Mouse (Mus musculus) MEL (cell line): ENCODE results near the gene Syap1. TPM values are rescaled to one million over a fixed set of nuclear protein-coding genes. Genes with fewer than 3 reads are reported as not detected.

ENCODE experiments used
- DNase-seq: peaks from one replicate; pipeline ENCODE4 v3.0.0; 2011; ENCODE audit warnings: low read depth, low spot score
- H3K27ac ChIP-seq: 2 replicates; pipeline ENCODE4 v1.5.1; 2012; ENCODE audit warnings: low read depth, mild to moderate bottlenecking, control low read depth, low read length, moderate library complexity; ENCODE audit not compliant: control insufficient read depth
- H3K27me3 ChIP-seq, 2 experiments: fragments of 150-350 bp in 1 of 2; sonication (generic) in 1 of 2; 2 replicates each; pipeline ENCODE4 v1.6.1; 2012; ENCODE audit warnings: low read length in 2 of 2, mild to moderate bottlenecking in 2 of 2, improper control_type of control experiment in 1 of 2, moderate library complexity in 1 of 2; ENCODE audit not compliant: insufficient read depth in 2 of 2, control insufficient read depth in 1 of 2
- H3K36me3 ChIP-seq, 2 experiments: 2 replicates each; pipeline ENCODE4 v1.6.1; 2012 to 2014; ENCODE audit warnings: low read length in 2 of 2, improper control_type of control experiment in 1 of 2, inconsistent platforms in 1 of 2, mild to moderate bottlenecking in 1 of 2; ENCODE audit not compliant: insufficient read depth in 2 of 2, control insufficient read depth in 1 of 2
- H3K4me1 ChIP-seq, 2 experiments: fragments of 150-350 bp in 1 of 2; sonication (generic) in 1 of 2; 2 replicates each; pipeline ENCODE4 v1.6.1; 2012; ENCODE audit warnings: low read length in 2 of 2, improper control_type of control experiment in 1 of 2, mild to moderate bottlenecking in 1 of 2; ENCODE audit not compliant: insufficient read depth in 2 of 2, control insufficient read depth in 1 of 2
- H3K4me3 ChIP-seq, 2 experiments: fragments of 150-350 bp in 1 of 2; sonication (generic) in 1 of 2; 2 replicates each; pipeline ENCODE4 v1.5.1; 2012; ENCODE audit warnings: low read depth in 2 of 2, low read length in 2 of 2, mild to moderate bottlenecking in 2 of 2, moderate library complexity in 2 of 2, control low read depth in 1 of 2, improper control_type of control experiment in 1 of 2; ENCODE audit not compliant: control insufficient read depth in 1 of 2, insufficient read depth in 1 of 2
- H3K79me2 ChIP-seq: 2 replicates; pipeline ENCODE4 v1.6.1; 2012; ENCODE audit warnings: mild to moderate bottlenecking, low read length, moderate library complexity; ENCODE audit not compliant: control insufficient read depth, poor library complexity, insufficient read depth
- H3K9ac ChIP-seq: 2 replicates; pipeline ENCODE4 v1.6.1; 2012; ENCODE audit warnings: low read depth, mild to moderate bottlenecking, control low read depth, low read length, moderate library complexity; ENCODE audit not compliant: control insufficient read depth, poor library complexity, severe bottlenecking
- H3K9me3 ChIP-seq: fragments of 150-350 bp; sonication (generic); replicated peaks from 2 replicates; pipeline ENCODE4 v1.6.1; 2012; ENCODE audit warnings: mild to moderate bottlenecking, low read length, improper control_type of control experiment, moderate library complexity; ENCODE audit not compliant: insufficient read depth
- CHD1 ChIP-seq: IDR thresholded peaks from 2 replicates; pipeline ENCODE4 v1.6.1; 2012; ENCODE audit warnings: low read depth, mild to moderate bottlenecking, inconsistent platforms, low read length, improper control_type of control experiment
- ELF1 ChIP-seq: IDR thresholded peaks from 2 replicates; pipeline ENCODE4 v1.6.1; 2014; ENCODE audit warnings: low read depth, mild to moderate bottlenecking, inconsistent platforms, low read length, improper control_type of control experiment, moderate library complexity
- EP300 ChIP-seq, 2 experiments: IDR thresholded peaks; 2 replicates each; pipeline ENCODE4 v1.6.1; 2011; ENCODE audit warnings: improper control_type of control experiment in 2 of 2, low read length in 2 of 2, low read depth in 1 of 2, mild to moderate bottlenecking in 1 of 2
- ETS1 ChIP-seq: IDR thresholded peaks from 2 replicates; pipeline ENCODE4 v1.6.1; 2012; ENCODE audit warnings: low read depth, mild to moderate bottlenecking, inconsistent platforms, low read length, improper control_type of control experiment, moderate library complexity
- GABPA ChIP-seq: IDR thresholded peaks from 2 replicates; pipeline ENCODE4 v1.6.1; 2012; ENCODE audit warnings: low read depth, mild to moderate bottlenecking, inconsistent platforms, low read length, improper control_type of control experiment, moderate library complexity
- HCFC1 ChIP-seq: IDR thresholded peaks from 2 replicates; pipeline ENCODE4 v1.6.1; 2012; ENCODE audit warnings: low read depth, mild to moderate bottlenecking, inconsistent platforms, low read length, improper control_type of control experiment, moderate library complexity
- MAFK ChIP-seq: IDR thresholded peaks from 2 replicates; pipeline ENCODE4 v1.6.1; 2011; ENCODE audit warnings: low read depth, mild to moderate bottlenecking, low read length, improper control_type of control experiment, borderline replicate concordance
- MAX ChIP-seq: IDR thresholded peaks from 2 replicates; pipeline ENCODE4 v1.6.1; 2011; ENCODE audit warnings: low read length, improper control_type of control experiment
- MAZ ChIP-seq: IDR thresholded peaks from 2 replicates; pipeline ENCODE4 v1.6.1; 2012; ENCODE audit warnings: low read depth, mild to moderate bottlenecking, inconsistent platforms, low read length, improper control_type of control experiment
- MEF2A ChIP-seq: IDR thresholded peaks from 2 replicates; pipeline ENCODE4 v1.6.1; 2014; ENCODE audit warnings: low read depth, mild to moderate bottlenecking, inconsistent platforms, low read length, improper control_type of control experiment; ENCODE audit not compliant: poor library complexity, insufficient replicate concordance, severe bottlenecking; ENCODE audit errors: extremely low read depth
- MXI1 ChIP-seq: IDR thresholded peaks from 2 replicates; pipeline ENCODE4 v1.6.1; 2011; ENCODE audit warnings: mild to moderate bottlenecking, low read depth, low read length, improper control_type of control experiment
- NELFE ChIP-seq: IDR thresholded peaks from 2 replicates; pipeline ENCODE4 v1.6.1; 2011; ENCODE audit warnings: low read depth, low read length, improper control_type of control experiment
- NRF1 ChIP-seq: IDR thresholded peaks from 2 replicates; pipeline ENCODE4 v1.6.1; 2014; ENCODE audit warnings: low read depth, mild to moderate bottlenecking, inconsistent platforms, low read length, improper control_type of control experiment, moderate library complexity; ENCODE audit not compliant: poor library complexity, insufficient read depth, severe bottlenecking
- POLR2A ChIP-seq, 2 experiments: IDR thresholded peaks; 2 replicates each; pipeline ENCODE4 v1.6.1; 2011 to 2012; ENCODE audit warnings: low read length in 2 of 2, mild to moderate bottlenecking in 2 of 2, control low read depth in 1 of 2, improper control_type of control experiment in 1 of 2, low read depth in 1 of 2, moderate library complexity in 1 of 2; ENCODE audit not compliant: control insufficient read depth in 1 of 2, insufficient read depth in 1 of 2, poor library complexity in 1 of 2
- SIN3A ChIP-seq: IDR thresholded peaks from 2 replicates; pipeline ENCODE4 v1.6.1; 2012; ENCODE audit warnings: low read length, improper control_type of control experiment, inconsistent platforms
- TAL1 ChIP-seq: IDR thresholded peaks from 2 replicates; pipeline ENCODE4 v1.6.1; 2012; ENCODE audit warnings: mild to moderate bottlenecking, inconsistent platforms, low read length, moderate library complexity, mixed read lengths
- TBP ChIP-seq: IDR thresholded peaks from 2 replicates; pipeline ENCODE4 v1.8.0; 2011; ENCODE audit warnings: low read depth, low read length, improper control_type of control experiment
- TCF12 ChIP-seq: IDR thresholded peaks from 2 replicates; pipeline ENCODE4 v1.6.1; 2014; ENCODE audit warnings: low read depth, mild to moderate bottlenecking, inconsistent platforms, low read length, improper control_type of control experiment, moderate library complexity
- USF1 ChIP-seq: IDR thresholded peaks from 2 replicates; pipeline ENCODE4 v1.6.1; 2014; ENCODE audit warnings: low read depth, mild to moderate bottlenecking, inconsistent platforms, low read length, improper control_type of control experiment, moderate library complexity
- ZKSCAN1 ChIP-seq: IDR thresholded peaks from 2 replicates; pipeline ENCODE4 v1.6.1; 2012; ENCODE audit warnings: low read depth, mild to moderate bottlenecking, inconsistent platforms, low read length, improper control_type of control experiment, moderate library complexity
- ZMIZ1 ChIP-seq: IDR thresholded peaks from 2 replicates; pipeline ENCODE4 v1.6.1; 2012; ENCODE audit warnings: low read depth, mild to moderate bottlenecking, inconsistent platforms, low read length, improper control_type of control experiment, moderate library complexity
- ZNF384 ChIP-seq: IDR thresholded peaks from 2 replicates; pipeline ENCODE4 v1.6.1; 2012; ENCODE audit warnings: low read depth, mild to moderate bottlenecking, inconsistent platforms, low read length, improper control_type of control experiment
- polyA plus RNA-seq, 2 experiments: library from polyadenylated mRNA; stranded (reverse) in 1 of 2; unstranded in 1 of 2; fragments of >175 nt in 1 of 2; fragments of >200 nt in 1 of 2; gene quantifications; 2 replicates each; pipeline versions ENCODE4 v1.2.1 to v1.2.4; 2012; ENCODE audit warnings: low replicate concordance in 2 of 2, low read depth in 1 of 2; ENCODE audit not compliant: insufficient read length in 2 of 2, insufficient read depth in 1 of 2, missing spikeins in 1 of 2
- total RNA-seq: library from RNA; depleted of rRNA; stranded (reverse); fragments of 300-350 nt; gene quantifications from 2 replicates; pipeline ENCODE4 v1.2.3, GENCODE M21; 2012; rRNA removed

The Syap1 gene
- 14.8 and 15.6 TPM in 2 replicates for total RNA-seq
- 10 to 100 TPM in 1 of 2 experiments, not detected in 1; 19.1 TPM for polyA plus RNA-seq

DNA sequence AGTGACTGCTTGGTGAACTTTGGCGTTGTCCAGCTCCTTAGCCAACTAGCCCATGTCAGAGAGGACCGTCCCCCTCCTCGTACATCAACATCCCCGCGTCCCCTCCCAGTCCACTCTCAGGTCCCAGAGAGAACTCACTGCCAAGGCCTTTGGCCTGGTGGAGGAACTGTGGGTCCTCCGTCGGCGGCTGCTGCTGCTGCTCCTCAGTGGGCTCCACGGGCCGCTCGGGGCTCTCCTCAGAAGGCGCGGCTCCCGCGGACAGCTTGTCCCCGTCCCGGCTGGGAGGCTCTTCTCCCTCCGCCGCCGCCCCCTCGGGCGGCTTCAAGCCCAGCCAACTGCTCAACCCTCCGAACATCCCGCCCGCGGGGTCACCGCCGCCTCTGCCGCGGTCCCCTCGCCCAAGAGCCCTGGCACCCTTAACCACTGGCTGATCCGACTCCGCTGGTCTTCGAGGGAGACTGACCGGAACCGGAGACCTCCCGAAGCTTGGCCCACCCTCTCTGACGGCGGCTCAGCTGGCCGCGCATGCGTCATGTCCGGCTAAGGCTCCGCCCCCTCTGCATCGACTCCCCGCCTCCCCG, at the start of gene Syap1:
TSS of gene Syap1 (minus strand) at position 517 of the 581 bp plus-strand sequence.
- H3K27ac ChIP-seq, result no peak within 1 kb of the TSS
- no peaks in the 10 kb centered on the region for H3K27me3 ChIP-seq
- peaks cover 0 to 27% of the 10 kb centered on the region in 2 experiments; a peak in 2 of 4 replicates for H3K36me3 ChIP-seq
- peaks cover 9 to 19% of the 10 kb centered on the region in 2 experiments for H3K4me1 ChIP-seq
- H3K4me3 ChIP-seq, result peak within 1 kb of the TSS; percentile 97 to 100
- peak; percentile 88 for DNase-seq
- peaks cover 11% of the 10 kb centered on the region for H3K79me2 ChIP-seq
- H3K9me3 ChIP-seq, result no peaks in the 10 kb centered on the region
- H3K9ac ChIP-seq, result peak within 1 kb of the TSS; percentile 99
- peak; percentile 47 for TF ChIP-seq ETS1
- no peak for TF ChIP-seq TBP
- TF ChIP-seq USF1, result 0 out of 2 replicates have a peak, but pooled peaks have one; percentile 5
- no peak for TF ChIP-seq MEF2A
- no peak for TF ChIP-seq MAFK
- TF ChIP-seq POLR2A (IDR thresholded peaks at IDR 0.05; ENCODE audit: control insufficient read depth in 1 of 2, insufficient read depth in 1 of 2, low read depth in 1 of 2, low read length in 2 of 2, poor library complexity in 1 of 2), result peak; percentile 57 to 71; a peak in 2 of 4 replicates
- no peak for TF ChIP-seq EP300 (IDR thresholded peaks at IDR 0.05; ENCODE audit: low read depth in 1 of 2, low read length in 2 of 2)
- no peak for TF ChIP-seq ELF1
- peak; percentile 81 for TF ChIP-seq NELFE
- TF ChIP-seq HCFC1, result peak; percentile 77
- peak; percentile 73; the same call in 1 of the 2 replicates for TF ChIP-seq MAZ
- TF ChIP-seq MXI1, result peak; percentile 37; the same call in 1 of the 2 replicates
- TF ChIP-seq MAX, result no peak
- TF ChIP-seq ZNF384, result no peak
- no peak for TF ChIP-seq ZKSCAN1
- 0 out of 2 replicates have a peak, but pooled peaks have one; percentile 21 for TF ChIP-seq TCF12
- TF ChIP-seq ZMIZ1, result 0 out of 2 replicates have a peak, but pooled peaks have one; percentile 47
- TF ChIP-seq CHD1, result no peak
- TF ChIP-seq TAL1, result no peak
- TF ChIP-seq GABPA, result no peak
- peak; percentile 70 for TF ChIP-seq NRF1
- peak; percentile 72 for TF ChIP-seq SIN3A
- TF ChIP-seq, all 39 proteins: peak for 11
